Mouse (Mus musculus): ENCODE data around the gene Cyren.

Gene Cyren

GRCm38 (mm10) chr6:34865711-34866593 lies 11.9 kb downstream of the Cyren start:
- no peak for DNase-seq

- DNase-seq = no peak
These were observed 12.6 kb downstream of the Cyren start for GRCm38 (mm10) chr6:34865213-34865612.

- DNase-seq = no peak
These were observed 13.9 kb downstream of the Cyren start for GRCm38 (mm10) chr6:34863786-34864514.

- DNase-seq = no peak
These were observed 15.0 kb downstream of the Cyren start, which contains the start of gene Tmem140 for GRCm38 (mm10) chr6:34862791-34863403. TSS of gene Tmem140 (plus strand) at chr6:34863146.

GRCm38 (mm10) chr6:34862381-34862780 lies 15.5 kb downstream of the Cyren start:
- no peak for DNase-seq

- no peak for DNase-seq
These were observed 16.3 kb downstream of the Cyren start for GRCm38 (mm10) chr6:34861546-34862053.

- DNase-seq = no peak
These were observed 45.5 kb downstream of the Cyren start for GRCm38 (mm10) chr6:34832352-34832751.

GRCm38 (mm10) chr6:34824406-34824805 lies 53.5 kb downstream of the Cyren start:
- no peak for DNase-seq
